Mouse (Mus musculus) kidney, embryonic 14.5 days (tissue): ENCODE measurements around the gene Coro1b. TPM values are rescaled to one million over a fixed set of nuclear protein-coding genes. Genes with fewer than 3 reads are reported as not detected.

Experiments
- ATAC-seq: fragments of 200-750 bp; cut with Nextera tagmentation; 2 replicates; pipeline ENCODE4 v1.8.0; 2017; ENCODE audit warnings: moderate number of reproducible peaks, mild to moderate bottlenecking, moderate TSS enrichment, moderate library complexity; ENCODE audit not compliant: low FRiP score, low TSS enrichment
- H3K27ac ChIP-seq: fragments of 300-500 bp; sonication (generic); 2 replicates; pipeline ENCODE4 v1.5.1; 2014; ENCODE audit warnings: low read depth, mild to moderate bottlenecking, low read length, moderate library complexity, mixed read lengths
- H3K27me3 ChIP-seq: fragments of 300-500 bp; sonication (generic); 2 replicates; pipeline ENCODE4 v1.6.1; 2014; ENCODE audit warnings: mild to moderate bottlenecking, low read length; ENCODE audit not compliant: control insufficient read depth, insufficient read depth
- H3K36me3 ChIP-seq: fragments of 300-500 bp; sonication (generic); 2 replicates; pipeline ENCODE4 v1.6.1; 2014; ENCODE audit warnings: low read length, mixed read lengths; ENCODE audit not compliant: control insufficient read depth, insufficient read depth
- H3K4me1 ChIP-seq: fragments of 300-500 bp; sonication (generic); 2 replicates; pipeline ENCODE4 v1.6.1; 2014; ENCODE audit warnings: low read length, mixed read lengths; ENCODE audit not compliant: control insufficient read depth, insufficient read depth
- H3K4me2 ChIP-seq: fragments of 300-500 bp; sonication (generic); replicated peaks from 2 replicates; pipeline ENCODE4 v1.6.1; 2014; ENCODE audit warnings: low read depth, mild to moderate bottlenecking, low read length
- H3K4me3 ChIP-seq: fragments of 300-500 bp; sonication (generic); 2 replicates; pipeline ENCODE4 v1.5.1; 2014; ENCODE audit warnings: mild to moderate bottlenecking, low read length
- H3K9ac ChIP-seq: fragments of 300-500 bp; sonication (generic); 2 replicates; pipeline ENCODE4 v1.6.1; 2014; ENCODE audit warnings: low read depth, mild to moderate bottlenecking, low read length, moderate library complexity
- H3K9me3 ChIP-seq: fragments of 300-500 bp; sonication (generic); 2 replicates; pipeline ENCODE4 v1.6.1; 2016; ENCODE audit warnings: low read length; ENCODE audit not compliant: control insufficient read depth
- WGBS: fragments of 180-500 bp; shearing (Covaris S2); extraction: QIAGEN DNeasy Blood & Tissue Kit; methylation state at CpG from one replicate; pipeline ENCODE4 v1.1.7; 2014; 5-methylcytosine and 5-hydroxymethylcytosine counted together
- polyA plus RNA-seq: library from polyadenylated mRNA; unstranded; fragments of >200 nt; fragmentation: Nextera tagmentation; extraction: Ambion mirVana; gene quantifications from 2 replicates; pipeline ENCODE4 v1.2.1, GENCODE M21; 2014

The Coro1b gene
- polyA plus RNA-seq, 1 experiment from 2014 or later = 156 TPM

GRCm38 (mm10) chr19:4144550-4145498 lies 3.6 kb upstream of the Coro1b start:
- Histone ChIP-seq H3K36me3 (no peaks in the 10 kb centered on the region), H3K4me1 (peaks cover 14% of the 10 kb centered on the region), H3K9me3 (no peaks in the 10 kb centered on the region), H3K27ac (no peak overlapping the region), H3K4me3 (no peak overlapping the region), H3K27me3 (no peaks in the 10 kb centered on the region), H3K4me2 (no peak overlapping the region), H3K9ac (no peak overlapping the region)
- ATAC-seq = no peak
- 81% methylated on average over 16 of the region's 16 CpGs for WGBS

GRCm38 (mm10) chr19:4145936-4146335 lies 2.5 kb upstream of the Coro1b start:
- Histone ChIP-seq H3K9ac (no peak overlapping the region), H3K27me3 (no peaks in the 10 kb centered on the region), H3K4me1 (peaks cover 14% of the 10 kb centered on the region), H3K4me3 (no peak overlapping the region), H3K4me2 (no peak overlapping the region), H3K27ac (no peak overlapping the region), H3K9me3 (no peaks in the 10 kb centered on the region), H3K36me3 (peaks cover 11% of the 10 kb centered on the region)
- ATAC-seq = no peak
- 92% methylated on average over 5 of the region's 5 CpGs for WGBS

- H3K27ac ChIP-seq = no peak overlapping the region
- H3K36me3 ChIP-seq = peaks cover 16% of the 10 kb centered on the region
- H3K4me2 ChIP-seq = no peak overlapping the region
- no peak overlapping the region for H3K9ac ChIP-seq
- no peak overlapping the region for H3K4me3 ChIP-seq
- 71% methylated on average over 12 of the region's 12 CpGs for WGBS
- H3K4me1 ChIP-seq = peaks cover 14% of the 10 kb centered on the region
- H3K9me3 ChIP-seq = no peaks in the 10 kb centered on the region
- no peaks in the 10 kb centered on the region for H3K27me3 ChIP-seq
- no peak for ATAC-seq
These were observed 1.9 kb upstream of the Coro1b start for GRCm38 (mm10) chr19:4146366-4147021.

GRCm38 (mm10) chr19:4147022-4147405 lies 1.4 kb upstream of the Coro1b start:
- Histone ChIP-seq H3K4me3 (no peak overlapping the region), H3K27ac (no peak overlapping the region), H3K27me3 (no peaks in the 10 kb centered on the region), H3K4me1 (peaks cover 14% of the 10 kb centered on the region), H3K36me3 (peaks cover 16% of the 10 kb centered on the region), H3K9ac (no peak overlapping the region), H3K9me3 (no peaks in the 10 kb centered on the region), H3K4me2 (no peak overlapping the region)
- WGBS = 73% methylated on average over 3 of the region's 3 CpGs
- ATAC-seq = no peak

GRCm38 (mm10) chr19:4147782-4148490 lies 483 bp upstream of the Coro1b start:
- Histone ChIP-seq H3K4me2 (peak overlapping the region; percentile 72), H3K9ac (peak overlapping the region; percentile 68; the same call in 1 of the 2 replicates), H3K9me3 (no peaks in the 10 kb centered on the region), H3K36me3 (peaks cover 21% of the 10 kb centered on the region), H3K27me3 (no peaks in the 10 kb centered on the region), H3K27ac (no peak overlapping the region), H3K4me1 (peaks cover 14% of the 10 kb centered on the region), H3K4me3 (peak overlapping the region; percentile 86)
- WGBS = 31% methylated on average over 9 of the region's 9 CpGs
- ATAC-seq = peak; percentile 43

GRCm38 (mm10) chr19:4148819-4149218 lies 400 bp downstream of the Coro1b start:
- Histone ChIP-seq H3K27ac (peak overlapping the region; percentile 6; the same call in 1 of the 2 replicates), H3K9ac (peak overlapping the region; percentile 68), H3K27me3 (no peaks in the 10 kb centered on the region), H3K36me3 (peaks cover 28% of the 10 kb centered on the region), H3K4me2 (peak overlapping the region; percentile 72), H3K4me3 (peak overlapping the region; percentile 86), H3K4me1 (peaks cover 14% of the 10 kb centered on the region), H3K9me3 (no peaks in the 10 kb centered on the region)
- WGBS = under 1% methylated on average over 8 of the region's 8 CpGs
- 0 out of 2 replicates have a peak, but pooled peaks have one; percentile 16 for ATAC-seq

- 81% methylated on average over 11 of the region's 11 CpGs for WGBS
- no peak for ATAC-seq
- H3K27ac ChIP-seq = no peak overlapping the region
- H3K9me3 ChIP-seq = no peaks in the 10 kb centered on the region
- H3K4me1 ChIP-seq = peaks cover 17% of the 10 kb centered on the region
- H3K9ac ChIP-seq = peak overlapping the region; percentile 68; the same call in 1 of the 2 replicates
- no peaks in the 10 kb centered on the region for H3K27me3 ChIP-seq
- H3K4me2 ChIP-seq = peak overlapping the region; percentile 72
- peak overlapping the region; percentile 86 for H3K4me3 ChIP-seq
- peaks cover 28% of the 10 kb centered on the region for H3K36me3 ChIP-seq
These were observed 864 bp downstream of the Coro1b start for GRCm38 (mm10) chr19:4149283-4149682.

- H3K9ac ChIP-seq = peak overlapping the region; percentile 68; the same call in 1 of the 2 replicates
- H3K27me3 ChIP-seq = no peaks in the 10 kb centered on the region
- H3K27ac ChIP-seq = no peak overlapping the region
- H3K9me3 ChIP-seq = no peaks in the 10 kb centered on the region
- peak overlapping the region; percentile 72 for H3K4me2 ChIP-seq
- peak overlapping the region; percentile 86; the same call in 1 of the 2 replicates for H3K4me3 ChIP-seq
- no peak for ATAC-seq
- peaks cover 18% of the 10 kb centered on the region for H3K4me1 ChIP-seq
- H3K36me3 ChIP-seq = peaks cover 28% of the 10 kb centered on the region
- WGBS = 94% methylated on average over 17 of the region's 17 CpGs
These were observed 1.5 kb downstream of the Coro1b start for GRCm38 (mm10) chr19:4149764-4150461.
